Mouse (Mus musculus) lung, adult 2 months (tissue): ENCODE data around the gene Vmn1r235. TPM values are rescaled to one million over a fixed set of nuclear protein-coding genes. Genes with fewer than 3 reads are reported as not detected.
"Not testable (repeated sequence)": the region's sequence is repeated elsewhere in the genome, so short reads cannot be mapped to it uniquely, and the experiment has no call there.

Experiments
- DNase-seq: peaks from one replicate; pipeline ENCODE4 v3.0.0; 2022
- H3K4me1 ChIP-seq: fragments of 200-500 bp; 2 replicates; pipeline ENCODE4 v1.6.1; 2011; ENCODE audit warnings: low read length; ENCODE audit not compliant: control insufficient read depth, insufficient read depth
- H3K4me3 ChIP-seq: fragments of 200-500 bp; replicated peaks from 2 replicates; pipeline ENCODE3; 2011; ENCODE audit warnings: low read depth, mild to moderate bottlenecking, control low read depth, low read length; ENCODE audit errors: extremely low read depth
- CTCF ChIP-seq: fragments of 200-500 bp; IDR thresholded peaks from 2 replicates; pipeline ENCODE4 v1.5.1; 2011; ENCODE audit warnings: mild to moderate bottlenecking, low read length, control low read depth; ENCODE audit not compliant: insufficient read depth
- POLR2A ChIP-seq: fragments of 200-500 bp; IDR thresholded peaks from 2 replicates; pipeline ENCODE4 v1.6.1; 2011; ENCODE audit warnings: low read depth, mild to moderate bottlenecking, control low read depth, low read length, borderline replicate concordance; ENCODE audit errors: extremely low read depth
- WGBS: fragments of 180-500 bp; shearing (Covaris S2); methylation state at CpG from one replicate; pipeline ENCODE4 v1.1.7; 2018; 5-methylcytosine and 5-hydroxymethylcytosine counted together
- polyA plus RNA-seq: library from polyadenylated mRNA; depleted of rRNA; stranded (reverse); fragments of >200 nt; gene quantifications from 2 replicates; pipeline ENCODE4 v1.2.3, GENCODE M21; 2012; rRNA removed

Gene Vmn1r235
- polyA plus RNA-seq: not detected in 2 replicates

GRCm38 (mm10) chr17:21256111-21256510 is at the start of gene Vmn1r235:
Gene Vmn1r235, plus strand, starts transcription at chr17:21256411.
- no peak for DNase-seq
- Histone ChIP-seq H3K4me3 (no peak within 1 kb of the TSS), H3K4me1 (no peaks in the 10 kb centered on the region)
- TF ChIP-seq POLR2A (no peak), CTCF (no peak)

DNA sequence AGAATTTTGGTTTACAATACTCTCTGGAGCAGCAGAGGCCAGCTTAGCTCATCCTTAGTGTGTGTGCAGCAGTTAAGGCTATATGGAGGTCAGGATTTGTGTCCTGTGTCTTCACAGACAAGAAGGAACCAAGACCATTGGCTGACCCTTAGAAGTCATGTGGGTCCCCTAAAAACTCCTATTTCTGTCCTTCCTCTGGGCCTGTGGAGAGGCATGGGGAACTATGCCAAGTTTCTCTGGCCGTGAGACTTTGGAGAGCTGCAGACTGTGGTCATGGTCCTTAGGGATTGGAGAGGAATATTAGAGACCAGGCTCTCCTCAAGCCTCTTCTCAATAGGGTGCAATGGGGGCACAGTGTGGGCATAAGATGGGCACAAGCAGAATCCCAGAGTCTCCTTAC is 45.1 kb upstream of the Vmn1r235 start:
- H3K4me1 ChIP-seq, DNase-seq, H3K4me3 ChIP-seq: not testable (repeated sequence)
- WGBS: 74% methylated on average over 1 of the region's 1 CpGs

- Histone ChIP-seq H3K4me3 (no peak within 1 kb of the TSS), H3K4me1 (no peaks in the 10 kb centered on the region)
- no peak for DNase-seq
- no peak for TF ChIP-seq CTCF
- 64% methylated on average over 1 of the region's 1 CpGs for WGBS
Measured at GRCm38 (mm10) chr17:21225787-21226186, 30.4 kb upstream of the Vmn1r235 start, which contains the start of gene Vmn1r234. Gene Vmn1r234, plus strand, starts transcription at chr17:21226087.

DNA sequence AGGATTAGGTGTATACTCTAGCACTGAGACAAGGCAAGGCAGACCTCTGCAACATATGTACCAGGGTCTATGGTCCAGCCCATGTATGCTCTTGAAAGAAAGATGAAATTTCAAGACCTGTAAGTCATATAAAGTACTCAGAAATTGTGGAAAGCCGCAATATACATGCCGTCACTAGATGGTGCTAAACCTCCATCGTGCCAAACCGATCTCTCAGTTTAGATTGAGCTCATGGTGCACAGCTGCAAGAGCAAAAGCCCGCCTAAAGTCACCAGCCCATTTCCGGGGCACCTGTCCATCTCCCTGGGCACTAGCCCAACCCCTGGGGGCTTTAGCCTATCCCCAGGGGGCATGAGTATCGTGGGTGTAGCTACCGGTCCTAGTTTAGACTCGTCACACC is 24.6 kb upstream of the Vmn1r235 start:
- Histone ChIP-seq H3K4me1 (no peaks in the 10 kb centered on the region), H3K4me3 (no peak overlapping the region)
- 28% methylated on average over 9 of the region's 9 CpGs for WGBS
- TF ChIP-seq POLR2A (no peak), CTCF (peak; percentile 18; the same call in 1 of the 2 replicates)
- peak; percentile 19 for DNase-seq

- TF ChIP-seq POLR2A (no peak), CTCF (0 out of 2 replicates have a peak, but pooled peaks have one; percentile 7)
- no peak overlapping the region for H3K4me3 ChIP-seq
- H3K4me1 ChIP-seq: no peaks in the 10 kb centered on the region
- WGBS: 6% methylated on average over 4 of the region's 4 CpGs
- DNase-seq: peak; percentile 8
Measured at GRCm38 (mm10) chr17:21272103-21272502, 15.9 kb downstream of the Vmn1r235 start.

DNA sequence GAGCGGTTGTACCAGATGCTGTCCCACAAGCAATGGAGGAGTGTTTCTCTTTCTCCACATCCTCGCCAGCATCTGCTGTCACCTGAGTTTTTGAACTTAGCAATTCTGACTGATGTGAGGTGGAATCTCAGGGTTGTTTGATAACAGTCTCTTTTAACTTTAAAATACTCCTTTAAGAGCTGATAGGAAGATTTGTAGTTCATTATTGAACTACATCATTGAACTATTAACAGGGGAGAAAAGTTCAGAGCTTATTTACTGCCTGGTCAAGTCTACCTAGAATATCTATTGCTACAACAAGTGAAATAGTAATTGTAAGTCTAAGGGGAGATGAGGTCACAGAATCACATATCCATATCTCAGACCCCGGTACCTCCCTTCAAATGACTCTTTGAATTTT is 26.4 kb downstream of the Vmn1r235 start, which contains the start of gene Vmn1r236:
TSS of gene Vmn1r236 (plus strand) at position 301 of the 400 bp plus-strand sequence.
- Histone ChIP-seq H3K4me3 (no peak within 1 kb of the TSS), H3K4me1 (no peaks in the 10 kb centered on the region)
- WGBS: 74% methylated on average over 3 of the region's 3 CpGs
- no peak for DNase-seq
- TF ChIP-seq POLR2A (no peak), CTCF (no peak)

GRCm38 (mm10) chr17:21284395-21284794 is 28.2 kb downstream of the Vmn1r235 start:
- H3K4me1 ChIP-seq: no peaks in the 10 kb centered on the region
- TF ChIP-seq POLR2A: no peak
- no peak for TF ChIP-seq CTCF
- no peak for DNase-seq
- H3K4me3 ChIP-seq: no peak overlapping the region

- no peak for TF ChIP-seq CTCF
- H3K4me1 ChIP-seq: no peaks in the 10 kb centered on the region
- H3K4me3 ChIP-seq: no peak overlapping the region
- DNase-seq: no peak
Measured at GRCm38 (mm10) chr17:21289695-21290094, 33.5 kb downstream of the Vmn1r235 start.

- TF ChIP-seq CTCF: no peak
- TF ChIP-seq POLR2A: no peak
- Histone ChIP-seq H3K4me1 (no peaks in the 10 kb centered on the region), H3K4me3 (no peak within 1 kb of the TSS)
- DNase-seq: no peak
Measured at GRCm38 (mm10) chr17:21311565-21311964, 55.4 kb downstream of the Vmn1r235 start, which contains the start of gene Vmn1r237. Gene Vmn1r237, plus strand, starts transcription at chr17:21311865.

Other genes starting within 250 kb of the Vmn1r235 start
- gene Zfp160, start 247.5 kb upstream of the Vmn1r235 start, polyA plus RNA-seq: 1.6 and 2.7 TPM in 2 replicates
- gene Vmn1r234, start 30.3 kb upstream of the Vmn1r235 start, polyA plus RNA-seq: not detected in 2 replicates
- gene Vmn1r236, start 26.5 kb downstream of the Vmn1r235 start, polyA plus RNA-seq: not detected in 2 replicates
- not detected in 2 replicates for gene Vmn1r237, start 55.5 kb downstream of the Vmn1r235 start, polyA plus RNA-seq
- gene Zfp677, start 127.3 kb downstream of the Vmn1r235 start, polyA plus RNA-seq: 0.16 and 0.38 TPM in 2 replicates
- 0.83 and 1.1 TPM in 2 replicates for gene Zfp54, start 166.8 kb downstream of the Vmn1r235 start, polyA plus RNA-seq
- 0.69 and 1.3 TPM in 2 replicates for gene Zfp51, start 194.0 kb downstream of the Vmn1r235 start, polyA plus RNA-seq
- 1.5 and 1.8 TPM in 2 replicates for gene Zfp53, start 232.6 kb downstream of the Vmn1r235 start, polyA plus RNA-seq